Mouse (Mus musculus) thymus, postnatal 25 days (tissue): ENCODE measurements around the gene Zfyve19.

ENCODE experiments used
- DNase-seq: peaks from one replicate; pipeline ENCODE4 v3.0.0; 2022

Zfyve19 gene

GRCm38 (mm10) chr2:119196316-119197108, 11.9 kb upstream of the Zfyve19 start:
- no peak for DNase-seq

- no peak for DNase-seq
Measured at GRCm38 (mm10) chr2:119197493-119197892, 10.9 kb upstream of the Zfyve19 start.

GRCm38 (mm10) chr2:119198049-119198448, 10.4 kb upstream of the Zfyve19 start:
- no peak for DNase-seq

DNA sequence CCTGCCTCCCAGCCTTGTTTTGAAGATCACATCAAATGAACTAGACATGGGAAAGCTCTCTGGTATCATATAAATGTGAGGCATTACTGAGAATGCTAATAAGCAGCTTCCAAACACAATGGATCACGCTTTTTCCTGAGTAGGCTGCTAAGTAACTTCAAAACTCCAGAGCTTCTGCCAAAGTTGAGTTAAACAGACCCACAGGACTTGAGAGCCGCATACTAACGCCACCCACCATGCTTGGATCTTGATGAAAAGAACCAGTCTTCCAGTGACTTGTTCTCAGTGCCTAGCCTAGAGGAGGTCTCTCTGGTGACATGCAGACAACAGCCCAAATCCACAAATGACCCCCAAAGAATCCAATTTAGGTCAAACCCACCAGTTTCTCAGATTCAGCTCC, 9.5 kb upstream of the Zfyve19 start:
- no peak for DNase-seq

DNA sequence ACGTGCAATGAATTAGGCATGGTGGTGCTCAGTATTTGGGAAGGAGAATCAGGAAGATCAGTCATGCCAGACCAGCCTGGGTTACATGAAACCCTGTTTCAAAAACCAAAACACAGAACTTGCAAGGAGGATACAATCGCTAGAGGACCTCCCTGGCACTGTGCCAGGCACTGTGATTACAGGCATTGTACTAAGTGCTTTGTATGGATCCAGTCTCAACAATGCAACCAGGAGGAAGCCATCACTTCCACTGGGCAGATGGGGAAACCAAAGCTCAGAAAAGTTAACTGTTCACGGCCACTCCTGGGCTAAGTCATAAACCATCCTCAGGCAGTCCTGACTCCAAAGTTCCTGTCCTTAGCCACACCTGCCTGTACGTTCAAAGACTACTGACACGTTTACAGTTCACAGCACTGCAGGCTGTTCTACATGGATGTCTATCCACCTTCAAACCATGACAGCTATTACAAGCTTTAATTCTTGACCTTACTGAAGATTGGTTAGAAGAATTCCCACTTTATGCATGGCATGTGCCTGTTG, 5.4 kb upstream of the Zfyve19 start:
- no peak for DNase-seq

DNA sequence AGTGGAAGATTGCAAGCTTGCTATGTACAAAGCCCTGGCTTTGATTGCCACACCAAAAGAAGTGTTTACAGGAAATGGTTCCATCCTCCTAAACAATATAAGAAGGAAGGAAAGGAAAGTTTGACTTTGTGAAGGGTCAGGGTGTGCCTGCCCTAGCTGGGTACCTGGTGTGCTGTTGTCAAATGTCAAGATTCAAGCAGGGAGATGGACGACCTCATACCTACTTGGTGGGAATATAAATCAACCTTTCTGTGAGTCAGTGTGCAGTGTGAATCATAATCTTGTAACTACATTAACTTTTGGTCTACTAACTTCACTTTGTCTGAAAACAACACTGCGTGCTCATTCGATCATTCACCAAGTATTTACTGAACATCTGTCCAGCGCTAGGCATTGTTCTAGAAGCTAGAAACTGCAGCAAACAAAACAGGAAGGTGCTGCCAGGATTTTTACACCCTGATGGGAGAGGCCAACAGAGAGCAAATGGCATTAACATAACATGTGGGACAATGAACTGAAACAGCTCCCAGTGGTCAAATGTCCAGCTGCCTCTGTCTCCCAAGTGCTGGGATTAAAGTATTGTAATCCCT, 4.5 kb upstream of the Zfyve19 start:
- no peak for DNase-seq

DNA sequence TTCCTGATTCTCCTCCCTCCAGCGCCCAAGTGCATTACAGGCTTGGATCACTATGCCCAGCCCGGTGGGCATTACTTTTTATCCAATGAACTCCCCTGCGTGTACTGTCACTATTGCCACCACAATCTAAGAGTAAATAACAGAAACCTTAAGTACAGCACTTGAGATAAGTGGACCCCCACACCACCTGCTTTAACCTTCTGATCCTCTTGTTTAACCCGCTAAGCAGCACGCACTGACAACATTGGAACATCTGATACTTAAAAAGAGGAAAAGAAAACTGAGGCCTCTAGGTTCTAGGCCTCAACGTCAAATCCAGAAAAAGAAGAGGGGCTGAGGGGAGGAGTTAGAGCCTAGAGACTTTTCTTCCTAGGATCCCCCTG, 465 bp upstream of the Zfyve19 start:
- no peak for DNase-seq

DNA sequence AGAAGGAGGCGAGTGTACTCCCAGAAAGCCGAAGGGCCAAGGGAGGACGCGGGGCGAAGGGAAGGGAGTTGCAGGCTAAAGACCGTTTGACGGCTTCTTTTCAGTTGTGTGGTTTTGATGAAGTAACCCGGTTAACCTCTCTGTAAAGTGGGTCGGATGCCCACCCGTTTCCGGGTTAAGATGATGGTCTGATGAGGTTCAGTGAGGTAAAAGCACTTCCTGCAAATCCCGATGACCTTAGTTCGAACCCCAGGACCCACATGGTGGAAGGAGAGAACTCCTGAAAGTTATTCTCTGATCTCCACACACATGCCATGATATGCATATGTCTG, 725 bp downstream of the Zfyve19 start:
- no peak for DNase-seq

GRCm38 (mm10) chr2:119229775-119230704, 21.6 kb downstream of the Zfyve19 start, which contains the start of gene Ppp1r14d:
Gene Ppp1r14d, minus strand, starts transcription at chr2:119229906.
- no peak for DNase-seq

DNA sequence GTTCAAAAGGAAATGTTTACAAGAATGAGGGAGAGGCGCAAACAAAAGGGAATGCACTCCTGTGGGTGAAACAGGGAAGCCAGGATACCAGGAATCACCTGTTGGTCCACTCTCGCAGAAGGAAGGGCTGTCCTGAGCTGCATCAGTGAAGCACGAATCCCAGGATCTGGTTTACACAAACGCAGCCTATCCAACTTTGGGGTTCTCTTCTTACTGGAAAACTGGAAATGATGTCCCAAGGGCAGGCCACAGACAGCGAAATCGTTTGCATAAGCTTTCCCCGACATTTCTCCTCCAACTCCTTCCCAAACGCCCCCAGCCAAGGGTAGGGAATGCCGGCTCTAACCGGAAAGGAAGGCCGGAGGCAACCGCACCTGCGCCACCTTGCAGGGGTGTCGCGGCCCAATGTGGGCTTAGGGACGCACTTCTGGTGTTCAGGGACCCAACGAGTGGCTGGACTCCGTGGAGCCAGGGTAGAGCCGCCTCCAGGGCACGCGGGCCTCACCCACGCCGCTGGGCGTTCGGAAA, 28.3 kb downstream of the Zfyve19 start:
- no peak for DNase-seq

- DNase-seq = no peak
Measured at GRCm38 (mm10) chr2:119237210-119237870, 28.9 kb downstream of the Zfyve19 start, which contains the start of gene Spint1. Gene Spint1, plus strand, starts transcription at chr2:119237362.

GRCm38 (mm10) chr2:119237871-119238220, 29.4 kb downstream of the Zfyve19 start:
- DNase-seq = no peak

- no peak for DNase-seq
Measured at GRCm38 (mm10) chr2:119238671-119239070, 30.3 kb downstream of the Zfyve19 start.

- no peak for DNase-seq
Measured at GRCm38 (mm10) chr2:119240075-119240818, 31.8 kb downstream of the Zfyve19 start.

GRCm38 (mm10) chr2:119240819-119241186, 32.4 kb downstream of the Zfyve19 start:
- DNase-seq = no peak

DNA sequence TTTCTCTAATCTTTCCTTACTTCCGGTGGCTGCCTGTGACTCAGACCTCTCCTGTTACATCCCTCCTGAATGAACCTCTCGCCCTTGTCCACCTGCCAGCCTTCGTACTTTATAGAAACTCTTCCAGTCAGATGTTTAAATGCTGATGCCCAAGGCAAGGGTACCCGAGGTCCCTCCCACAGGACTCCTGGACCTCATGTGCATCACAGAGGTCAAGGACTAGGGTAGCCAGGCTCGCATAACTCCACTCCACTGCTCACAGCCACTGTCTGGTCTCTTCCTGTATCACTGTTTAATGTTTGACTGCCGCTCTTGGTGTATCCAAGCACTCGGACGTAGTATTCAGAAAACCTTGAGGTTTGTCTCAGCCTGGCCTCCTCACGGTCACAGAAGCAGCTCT, 34.1 kb downstream of the Zfyve19 start:
- DNase-seq = no peak

- DNase-seq = no peak
Measured at GRCm38 (mm10) chr2:119245246-119245645, 36.8 kb downstream of the Zfyve19 start.

- no peak for DNase-seq
Measured at GRCm38 (mm10) chr2:119247904-119248303, 39.5 kb downstream of the Zfyve19 start.

GRCm38 (mm10) chr2:119249592-119250061, 41.2 kb downstream of the Zfyve19 start:
- DNase-seq = no peak

DNA sequence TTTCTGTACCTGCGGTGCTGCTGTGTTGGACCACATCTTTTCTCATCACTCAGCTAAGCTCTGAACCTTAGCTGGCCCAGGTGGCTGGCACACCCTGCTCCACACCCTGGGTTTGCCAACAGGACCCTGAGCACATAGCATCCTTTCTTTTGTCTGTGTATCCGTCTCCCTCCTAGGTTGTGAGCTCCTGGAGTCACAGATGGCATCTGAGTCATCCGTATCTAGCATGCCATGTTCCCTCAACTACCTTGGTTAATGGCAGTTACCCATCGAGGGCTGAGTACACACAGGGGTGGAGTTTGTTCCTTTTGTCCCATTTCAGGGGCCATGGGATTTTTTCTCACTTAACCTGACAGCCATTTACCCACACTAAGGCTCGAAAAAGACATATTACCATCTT, 42.0 kb downstream of the Zfyve19 start:
- DNase-seq = no peak

- peak; percentile 88 for DNase-seq
Measured at GRCm38 (mm10) chr2:119250826-119251478, 42.5 kb downstream of the Zfyve19 start.
